Mouse (Mus musculus): Measurements from ENCODE around the gene Olfr181.

The Olfr181 gene

DNA sequence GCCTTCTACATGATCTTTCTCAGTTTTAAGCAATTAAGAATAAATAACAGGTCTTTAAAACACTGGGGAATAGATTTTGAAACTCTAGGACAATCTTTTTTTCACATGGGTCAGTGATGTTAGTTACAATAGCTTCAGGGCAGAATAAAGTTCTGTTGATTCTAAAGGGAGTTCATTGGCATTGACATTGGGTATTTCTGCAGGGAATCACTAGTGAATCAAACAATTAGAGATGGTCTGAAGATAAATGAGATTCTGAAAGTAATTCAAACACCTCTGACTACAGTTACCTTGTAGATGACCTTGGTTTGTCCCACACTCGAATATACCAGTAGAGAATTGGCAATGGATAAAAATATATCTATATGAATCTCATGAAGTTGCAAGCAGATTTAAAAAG lies at the start of gene Olfr181:
Gene Olfr181, minus strand, starts transcription at position 101 of the 400 bp plus-strand sequence.
- DNase-seq (ENCODE audit: low spot score in 2 of 2): no peak

GRCm38 (mm10) chr16:58929292-58929691 lies 737 bp upstream of the Olfr181 start, which contains the start of gene Olfr180:
TSS of gene Olfr180 (minus strand) at chr16:58929392.
- no peak for DNase-seq (ENCODE audit: low spot score in 2 of 2)

- no peak for DNase-seq (ENCODE audit: low spot score in 2 of 2)
Measured at GRCm38 (mm10) chr16:58891963-58892362, 36.6 kb downstream of the Olfr181 start, which contains the start of gene Olfr178. TSS of gene Olfr178 (minus strand) at chr16:58892063.

DNA sequence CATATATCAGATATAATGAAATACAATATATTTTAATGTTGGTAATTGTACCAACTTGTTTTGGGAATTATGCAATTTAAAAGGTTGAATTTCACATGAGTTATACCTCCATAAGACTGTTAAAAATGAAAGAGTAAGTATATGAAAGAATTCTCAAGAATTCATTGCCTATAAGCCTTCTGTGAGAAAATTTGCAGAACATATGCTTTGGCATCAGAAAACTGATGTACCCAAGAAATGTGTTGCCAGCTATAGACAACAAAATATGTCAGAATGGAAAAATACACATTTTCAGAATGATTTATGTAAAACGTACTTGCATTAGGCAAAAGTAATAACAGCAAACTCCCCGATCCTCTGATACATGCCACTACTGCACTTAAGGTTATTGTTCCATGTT lies 44.1 kb downstream of the Olfr181 start:
- DNase-seq (ENCODE audit: low spot score in 2 of 2): no peak

All from urinary bladder, adult 18-20 months (tissue).